ENCODE assay signal across 8 mouse cellular contexts in genomic region chr9:100400366-100400765, GRCm38 (mm10).
DNase-seq lines count a peak whose midpoint lies in the region; ATAC-seq and TF ChIP-seq lines count a peak whose summit lies in the region.

No protein-coding gene starts in this region.

- H3K4me1 ChIP-seq in midbrain, embryonic 10.5 days, result no peaks in the 10 kb centered on the region
- H3K4me1 ChIP-seq in midbrain, embryonic 16.5 days (ENCODE audit: control insufficient read depth, insufficient read depth, low read length), result no peaks in the 10 kb centered on the region
- H3K4me1 ChIP-seq in hindbrain, embryonic 11.5 days (replicated peaks; ENCODE audit: control insufficient read depth, insufficient read depth, low read length), result no peaks in the 10 kb centered on the region

- ATAC-seq in midbrain, embryonic 16.5 days, result no peak; the same call in 1 of the 2 replicates
- peak; percentile 93 for ATAC-seq in Patski
- ATAC-seq in hindbrain, embryonic 11.5 days (ENCODE audit: low FRiP score), result 0 out of 2 replicates have a peak, but pooled peaks have one; percentile 54

- TF ChIP-seq CTCF in Patski (IDR thresholded peaks at IDR 0.05), result peak; percentile 66

- DNase-seq in midbrain, embryonic 10.5 days (ENCODE audit: low spot score), result peak; percentile 43
- DNase-seq in Patski (ENCODE audit: low read depth, low spot score), result no peak
- peak; percentile 86 for DNase-seq in embryo, embryonic 11 days
- peak; percentile 87 for DNase-seq in hindbrain, embryonic 11.5 days (ENCODE audit: low spot score)
- DNase-seq in left cerebral cortex, adult 11 months (ENCODE audit: low spot score), result peak; percentile 6
- peak; percentile 77 for DNase-seq in naive thymus-derived CD4-positive, alpha-beta T cell, adult 2 months (ENCODE audit: low read depth)
- peak; percentile 31 for DNase-seq in yolk sac, embryonic 10.5 days (ENCODE audit: low spot score)

- H3K9ac ChIP-seq in midbrain, embryonic 16.5 days (ENCODE audit: low read depth, low read length), result no peak overlapping the region
- no peak overlapping the region for H3K9ac ChIP-seq in hindbrain, embryonic 11.5 days (ENCODE audit: low read depth, low read length)

- no peak overlapping the region for H3K27ac ChIP-seq in midbrain, embryonic 10.5 days (replicated peaks)
- no peak overlapping the region for H3K27ac ChIP-seq in midbrain, embryonic 16.5 days (ENCODE audit: low read length)
- no peak overlapping the region for H3K27ac ChIP-seq in hindbrain, embryonic 11.5 days (ENCODE audit: low read depth, low read length)

- CTCF ChIA-PET in Patski (lab: Charles Lee), result interaction anchor here (0.9 to 1.6 kb wide), 6 partner anchors 9 to 552 kb away, joined by 3 to 5 read pairs (median 3); no protein-coding TSS in a partner anchor

- H3K27me3 ChIP-seq in midbrain, embryonic 10.5 days (ENCODE audit: low read depth, poor library complexity, severe bottlenecking), result no peaks in the 10 kb centered on the region
- no peaks in the 10 kb centered on the region for H3K27me3 ChIP-seq in midbrain, embryonic 16.5 days (ENCODE audit: control insufficient read depth, insufficient read depth, low read depth, low read length)
- no peaks in the 10 kb centered on the region for H3K27me3 ChIP-seq in Patski
- H3K27me3 ChIP-seq in hindbrain, embryonic 11.5 days (ENCODE audit: control insufficient read depth, insufficient read depth, low read length), result no peaks in the 10 kb centered on the region

- in situ Hi-C loops in Patski (cut with MboI; ENCODE audit: low pct_unique_long_range_greater_than_20kb), result no loop called here

- no peak overlapping the region for H3K4me3 ChIP-seq in midbrain, embryonic 10.5 days
- H3K4me3 ChIP-seq in midbrain, embryonic 16.5 days (ENCODE audit: low read depth, low read length), result no peak overlapping the region
- no peak overlapping the region for H3K4me3 ChIP-seq in hindbrain, embryonic 11.5 days (ENCODE audit: low read depth, low read length)

- H3K9me3 ChIP-seq in midbrain, embryonic 10.5 days (replicated peaks), result no peaks in the 10 kb centered on the region
- H3K9me3 ChIP-seq in midbrain, embryonic 16.5 days (replicated peaks; ENCODE audit: control insufficient read depth, low read length, poor library complexity, severe bottlenecking), result no peaks in the 10 kb centered on the region
- no peaks in the 10 kb centered on the region for H3K9me3 ChIP-seq in hindbrain, embryonic 11.5 days (ENCODE audit: control insufficient read depth, low read length)

- POLR2A ChIA-PET in Patski (lab: Charles Lee), result no interaction called here

- 27% methylated on average over 8 of the region's 8 CpGs for WGBS in midbrain, embryonic 10.5 days
- WGBS in midbrain, embryonic 16.5 days, result 22% methylated on average over 8 of the region's 8 CpGs
- WGBS in hindbrain, embryonic 11.5 days, result 23% methylated on average over 8 of the region's 8 CpGs

- no peaks in the 10 kb centered on the region for H3K36me3 ChIP-seq in midbrain, embryonic 10.5 days
- H3K36me3 ChIP-seq in midbrain, embryonic 16.5 days (ENCODE audit: control insufficient read depth, insufficient read depth, low read length), result no peaks in the 10 kb centered on the region
- no peaks in the 10 kb centered on the region for H3K36me3 ChIP-seq in hindbrain, embryonic 11.5 days (ENCODE audit: control insufficient read depth, insufficient read depth, low read length)

- H3K4me2 ChIP-seq in midbrain, embryonic 16.5 days (ENCODE audit: low read length), result no peak overlapping the region
- H3K4me2 ChIP-seq in hindbrain, embryonic 11.5 days (replicated peaks; ENCODE audit: low read depth, low read length), result no peak overlapping the region
